Mouse (Mus musculus) left cerebral cortex, postnatal 14 days (tissue): ENCODE data around the gene Ice1. TPM values are rescaled to one million over a fixed set of nuclear protein-coding genes. Genes with fewer than 3 reads are reported as not detected.
A peak's percentile ranks its signal among the peaks of the same experiment; 100 is the strongest.

Source experiments
- DNase-seq, 2 experiments: peaks; one replicate each; pipeline ENCODE4 v3.0.0; 2021 to 2022; ENCODE audit warnings: low spot score in 2 of 2, mixed read lengths in 1 of 2
- intact Hi-C: fragments of 180-260 bp; cut with DNase I; formaldehyde crosslinking; loops from one replicate; pipeline ENCODE4 v1.15.1; 2025
- total RNA-seq, 2 experiments: library from RNA; stranded (reverse); gene quantifications; 2 replicates each; pipeline ENCODE4 v1.2.3; 2021

Gene Ice1
- total RNA-seq, 2 experiments from 2014 or later, result 66.6 to 69.5 TPM

DNA sequence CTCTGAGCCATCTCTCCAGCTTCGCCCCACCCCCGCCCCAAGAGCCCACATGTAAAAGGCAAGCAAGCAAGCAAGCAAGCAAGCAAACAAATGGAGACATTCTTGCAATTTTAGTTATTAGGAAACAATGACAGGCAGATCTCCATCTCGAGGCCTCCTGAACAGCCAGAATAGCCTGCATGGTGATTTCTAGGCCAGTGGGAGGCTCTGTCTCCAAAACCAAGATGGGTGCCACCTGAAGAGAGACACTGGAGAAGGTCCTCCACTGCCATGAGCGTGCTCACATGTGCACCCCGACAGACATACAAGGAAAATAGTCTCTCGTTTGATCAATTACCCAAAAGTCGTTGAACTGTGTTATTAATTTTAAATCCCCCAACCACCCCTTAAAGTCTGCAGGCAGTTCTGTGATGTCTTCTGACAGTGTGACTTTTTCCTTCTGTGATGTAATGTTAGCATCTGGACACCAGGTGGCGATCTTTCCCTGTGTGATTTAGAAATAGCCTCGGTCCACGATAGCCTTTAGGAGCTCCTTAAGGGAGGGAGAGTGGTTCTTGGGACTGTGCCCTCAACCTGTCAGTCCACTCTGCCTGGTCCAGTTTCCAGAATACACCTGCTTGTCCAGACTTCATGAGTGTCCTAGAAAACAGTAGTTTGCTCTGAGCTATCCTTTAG, 6.1 kb upstream of the Ice1 start:
- intact Hi-C loops, result loop anchor here (1.0 to 5.0 kb wide), 3 partner anchors 124 to 358 kb away; no protein-coding TSS in a partner anchor
- DNase-seq, result peak; percentile 69 to 76

- no peak for DNase-seq
- intact Hi-C loops, result loop anchor here (5.0 kb wide), 1 partner anchor 125 kb away; no protein-coding TSS in a partner anchor
Measured at GRCm38 (mm10) chr13:70641941-70642340, 4.5 kb upstream of the Ice1 start.

GRCm38 (mm10) chr13:70641381-70641780, 3.9 kb upstream of the Ice1 start:
- DNase-seq, result no peak
- intact Hi-C loops, result loop anchor here (5.0 kb wide), 1 partner anchor 126 kb away; no protein-coding TSS in a partner anchor

- DNase-seq, result no peak
- intact Hi-C loops, result loop anchor here (5.0 kb wide), 1 partner anchor 128 kb away; no protein-coding TSS in a partner anchor
Measured at GRCm38 (mm10) chr13:70639639-70640038, 2.2 kb upstream of the Ice1 start.

DNA sequence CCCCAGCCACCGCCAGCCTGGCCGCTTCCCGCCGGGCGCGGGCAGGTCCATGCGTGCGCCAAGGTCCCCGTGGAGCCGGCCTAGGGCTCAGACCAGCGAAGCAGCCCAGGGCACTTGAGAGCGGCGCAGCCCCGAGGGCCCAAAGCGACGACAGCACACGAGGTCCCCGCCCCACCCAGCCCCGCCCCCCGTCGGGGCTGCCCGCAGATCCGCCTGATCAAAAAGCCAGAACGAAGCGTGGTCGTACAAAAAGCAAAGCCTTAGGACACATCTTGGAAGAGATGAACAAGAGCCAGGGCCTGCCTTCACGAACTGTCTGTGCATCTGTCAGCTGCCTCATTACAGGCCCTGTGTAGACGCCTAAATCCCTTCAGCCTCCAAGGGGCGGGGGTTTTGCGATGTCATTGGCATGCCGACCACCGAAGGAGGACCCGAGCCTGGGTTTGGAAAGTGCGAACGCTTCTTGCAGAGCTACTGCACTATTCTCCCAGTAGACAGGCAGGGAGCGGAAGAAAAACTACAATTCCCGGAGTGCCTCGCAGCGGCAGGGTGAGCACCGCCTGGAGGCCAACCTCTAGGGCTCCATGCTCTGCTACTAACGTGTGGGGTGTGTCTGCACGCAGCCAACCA, 343 bp upstream of the Ice1 start:
- intact Hi-C loops, result no loop called here
- peak; percentile 97 to 99 for DNase-seq

- no peak for DNase-seq
- intact Hi-C loops, result no loop called here
Measured at GRCm38 (mm10) chr13:70636706-70637105, 728 bp downstream of the Ice1 start.

GRCm38 (mm10) chr13:70635591-70635990, 1.8 kb downstream of the Ice1 start:
- no peak for DNase-seq
- intact Hi-C loops, result no loop called here

DNA sequence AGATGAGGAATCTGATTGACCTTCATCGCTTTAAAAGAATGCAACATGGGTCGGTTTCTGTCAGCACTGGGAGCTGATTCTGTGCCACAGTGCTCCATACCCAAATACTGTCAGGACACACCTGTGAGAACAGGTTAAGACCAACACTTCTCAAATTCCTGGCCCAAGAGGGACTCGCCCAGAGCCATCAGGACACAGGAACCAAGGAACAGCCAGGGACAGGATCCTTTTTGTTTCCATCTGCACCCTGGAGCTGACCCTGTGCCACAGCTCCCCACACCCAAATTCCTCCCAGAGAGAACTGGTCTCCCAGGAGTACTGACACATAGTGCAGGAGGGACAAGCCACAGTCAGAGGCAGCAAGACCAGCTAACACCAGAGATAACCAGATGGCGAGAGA, 11.0 kb downstream of the Ice1 start:
- DNase-seq, result no peak
- intact Hi-C loops, result no loop called here

GRCm38 (mm10) chr13:70625665-70626064, 11.8 kb downstream of the Ice1 start:
- DNase-seq, result no peak
- intact Hi-C loops, result no loop called here

DNA sequence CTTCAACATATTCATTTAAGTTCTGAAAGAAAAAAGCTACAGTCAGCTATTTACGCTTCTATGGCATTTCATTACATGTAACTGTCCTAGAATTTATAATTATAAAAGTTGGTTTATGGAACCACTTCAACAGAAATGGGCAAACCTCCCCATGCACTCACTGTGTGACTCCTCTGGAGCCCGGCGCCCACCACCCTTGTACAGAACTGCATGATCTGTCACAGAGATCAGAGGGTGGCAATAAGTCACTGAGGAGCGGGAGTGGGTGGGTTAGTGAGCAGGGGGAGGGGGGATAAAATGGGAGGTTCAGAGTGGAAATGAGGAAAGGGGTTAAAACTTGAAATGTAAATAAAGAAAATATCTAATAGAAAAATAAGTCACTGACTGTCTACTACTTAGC, 13.0 kb downstream of the Ice1 start:
- DNase-seq, result no peak
- intact Hi-C loops, result no loop called here

DNA sequence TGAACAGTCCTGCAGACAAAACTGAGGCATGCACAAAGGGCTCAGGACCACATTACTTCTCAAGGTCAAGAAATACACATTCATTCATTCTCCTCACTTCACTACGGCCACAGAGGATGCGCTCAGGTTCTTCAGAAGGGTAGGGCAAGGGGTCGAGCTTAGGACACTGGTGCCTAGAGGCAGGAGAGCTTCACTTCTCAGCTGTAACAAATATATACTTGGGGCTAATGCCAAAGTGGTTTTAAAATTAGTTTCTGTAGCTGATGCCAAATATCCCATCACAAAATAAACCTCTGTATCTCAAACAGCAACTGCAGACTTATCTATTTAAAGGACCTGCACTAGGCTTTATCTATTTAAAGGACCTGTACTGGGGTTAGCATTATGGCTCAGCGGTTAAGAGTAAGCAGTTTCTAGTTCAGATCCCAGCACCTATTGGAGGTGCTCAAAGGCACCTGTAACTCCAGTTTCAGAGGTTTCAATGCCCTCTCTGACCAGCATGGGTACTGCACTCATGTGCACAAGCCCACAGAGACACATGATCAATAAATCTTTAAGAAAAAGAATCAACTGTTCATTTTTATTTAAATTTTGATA, 14.9 kb downstream of the Ice1 start:
- intact Hi-C loops, result no loop called here
- DNase-seq, result no peak

DNA sequence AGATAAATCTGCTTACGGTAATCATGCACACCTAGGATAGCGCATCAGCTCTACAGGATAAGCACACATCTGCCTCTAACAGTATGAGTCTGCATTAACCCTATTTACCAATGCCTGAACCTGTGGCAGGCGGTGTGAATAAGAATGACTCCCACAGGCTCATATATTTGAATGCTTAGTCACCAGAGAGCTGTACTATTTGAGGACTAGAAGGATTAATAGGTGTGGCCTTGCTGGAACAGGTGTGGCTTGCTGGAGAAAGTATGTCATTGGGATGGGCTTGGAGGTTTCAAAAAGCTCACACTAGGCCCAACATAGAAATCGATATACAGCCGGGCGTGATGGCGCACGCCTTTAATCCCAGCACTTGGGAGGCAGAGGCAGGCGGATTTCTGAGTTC, 15.9 kb downstream of the Ice1 start:
- intact Hi-C loops, result no loop called here
- no peak for DNase-seq

GRCm38 (mm10) chr13:70612837-70613236, 24.6 kb downstream of the Ice1 start:
- intact Hi-C loops, result no loop called here
- no peak for DNase-seq

GRCm38 (mm10) chr13:70610431-70611420, 26.7 kb downstream of the Ice1 start:
- intact Hi-C loops, result no loop called here
- DNase-seq, result peak; percentile 80 to 91

DNA sequence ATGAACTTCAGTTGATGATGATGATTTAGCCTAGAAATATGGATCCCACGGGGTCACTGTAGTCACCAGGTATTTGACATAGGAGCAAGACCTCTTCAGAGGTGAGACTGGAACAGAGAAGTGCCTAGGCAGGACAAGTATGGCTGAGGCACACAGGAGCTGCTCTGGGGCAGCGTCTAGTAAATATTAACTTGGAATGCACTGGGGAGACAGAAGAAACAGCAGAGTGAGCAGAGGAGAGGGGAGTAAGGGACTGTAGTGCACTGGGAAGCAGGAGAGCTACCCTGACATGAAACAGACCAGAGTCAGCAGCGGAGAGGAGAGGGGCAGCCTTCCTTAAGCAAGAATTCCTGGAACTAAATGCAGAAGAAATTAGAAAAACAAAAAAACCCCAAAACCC, 27.8 kb downstream of the Ice1 start:
- intact Hi-C loops, result no loop called here
- no peak for DNase-seq

- intact Hi-C loops, result no loop called here
- no peak for DNase-seq
Measured at GRCm38 (mm10) chr13:70605366-70605765, 32.1 kb downstream of the Ice1 start.

DNA sequence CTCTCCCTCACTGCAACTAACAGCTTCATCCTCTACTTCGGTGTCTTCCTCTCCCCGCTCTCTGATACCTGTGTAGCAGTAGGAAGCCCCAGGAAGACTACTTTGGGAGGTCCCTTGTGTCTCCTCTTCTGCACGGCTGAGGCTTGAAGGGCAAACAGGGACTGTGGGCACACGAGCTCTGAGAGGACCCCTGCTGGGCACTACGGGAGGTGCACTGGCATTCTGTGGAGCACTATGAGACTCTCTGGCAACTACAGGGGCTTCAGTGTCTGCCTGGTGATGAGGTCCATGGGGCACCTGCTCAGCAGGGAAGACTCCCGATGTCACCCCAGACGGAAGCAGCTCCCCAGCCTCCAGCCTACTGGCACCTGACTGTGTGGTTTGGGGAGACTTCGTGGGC, 32.7 kb downstream of the Ice1 start:
- peak in 1 of 2 experiments; percentile 51 for DNase-seq
- intact Hi-C loops, result no loop called here

- DNase-seq, result no peak
- intact Hi-C loops, result no loop called here
Measured at GRCm38 (mm10) chr13:70601566-70601965, 35.9 kb downstream of the Ice1 start.

GRCm38 (mm10) chr13:70599964-70600619, 37.3 kb downstream of the Ice1 start:
- intact Hi-C loops, result no loop called here
- no peak for DNase-seq
